Mouse (Mus musculus) small intestine, adult 2 months (tissue): ENCODE results near the gene Izumo1r. TPM values are rescaled to one million over a fixed set of nuclear protein-coding genes. Genes with fewer than 3 reads are reported as not detected.

Experiments
- H3K27ac ChIP-seq: fragments of 200-500 bp; 2 replicates; pipeline ENCODE4 v1.5.1; 2012; ENCODE audit warnings: low read depth, low read length, control low read depth, inconsistent platforms; ENCODE audit not compliant: insufficient read depth
- H3K27me3 ChIP-seq: fragments of 200-500 bp; 2 replicates; pipeline ENCODE4 v1.6.1; 2012; ENCODE audit warnings: mild to moderate bottlenecking, moderate library complexity, low read length, inconsistent platforms; ENCODE audit not compliant: control insufficient read depth, insufficient read depth
- H3K36me3 ChIP-seq: fragments of 200-500 bp; 2 replicates; pipeline ENCODE4 v1.6.1; 2012; ENCODE audit warnings: mild to moderate bottlenecking, low read length, control low read depth, inconsistent platforms; ENCODE audit not compliant: control insufficient read depth, insufficient read depth
- H3K4me1 ChIP-seq: fragments of 200-500 bp; 2 replicates; pipeline ENCODE4 v1.6.1; 2012; ENCODE audit warnings: low read length, inconsistent platforms, mixed read lengths; ENCODE audit not compliant: control insufficient read depth, insufficient read depth, insufficient read length
- H3K4me3 ChIP-seq: fragments of 200-500 bp; 2 replicates; pipeline ENCODE4 v1.5.1; 2012; ENCODE audit warnings: low read depth, mild to moderate bottlenecking, control low read depth, inconsistent platforms, low read length, moderate library complexity
- CTCF ChIP-seq: fragments of 200-500 bp; IDR thresholded peaks from 2 replicates; pipeline ENCODE4 v1.5.1; 2012; ENCODE audit warnings: low read depth, mild to moderate bottlenecking, control low read depth, inconsistent platforms, low read length, moderate library complexity, mixed read lengths; ENCODE audit not compliant: insufficient replicate concordance, insufficient read length; ENCODE audit errors: extremely low read depth
- POLR2A ChIP-seq: fragments of 200-500 bp; IDR thresholded peaks from 2 replicates; pipeline ENCODE4 v1.6.1; 2012; ENCODE audit warnings: low read depth, mild to moderate bottlenecking, control low read depth, inconsistent platforms, low read length, moderate library complexity
- WGBS: fragments of 180-500 bp; shearing (Covaris S2); methylation state at CpG from one replicate; pipeline ENCODE4 v1.1.7; 2018; 5-methylcytosine and 5-hydroxymethylcytosine counted together
- polyA plus RNA-seq: library from polyadenylated mRNA; depleted of rRNA; stranded (reverse); fragments of >200 nt; gene quantifications from 2 replicates; pipeline ENCODE4 v1.2.3, GENCODE M21; 2012

The Izumo1r gene
- polyA plus RNA-seq, 1 experiment: 3.1 TPM

DNA sequence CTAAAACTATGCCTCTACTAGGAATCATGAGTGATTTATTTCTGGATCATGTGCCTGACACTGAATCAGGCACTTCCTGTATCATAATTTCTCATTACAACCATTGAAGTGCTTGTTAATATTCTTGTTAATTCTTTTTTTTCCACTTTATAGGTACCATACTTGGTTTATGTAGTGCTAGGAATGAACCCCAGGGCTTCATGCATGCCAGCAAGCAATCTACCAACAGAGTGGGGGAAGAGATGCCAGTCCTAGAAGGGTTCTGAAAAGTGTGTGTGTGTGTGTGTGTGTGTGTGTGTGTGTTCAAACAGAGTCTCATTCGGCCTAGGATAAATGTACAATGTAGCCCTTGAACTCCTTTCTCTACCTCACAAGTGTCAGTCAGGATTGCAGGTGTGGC is 33.6 kb upstream of the Izumo1r start:
- Histone ChIP-seq H3K27me3 (no peaks in the 10 kb centered on the region), H3K4me3 (no peak overlapping the region), H3K4me1 (no peaks in the 10 kb centered on the region), H3K27ac (no peak overlapping the region), H3K36me3 (no peaks in the 10 kb centered on the region)
- TF ChIP-seq POLR2A: no peak
- no peak for TF ChIP-seq CTCF
- 79% methylated on average over 1 of the region's 1 CpGs for WGBS

DNA sequence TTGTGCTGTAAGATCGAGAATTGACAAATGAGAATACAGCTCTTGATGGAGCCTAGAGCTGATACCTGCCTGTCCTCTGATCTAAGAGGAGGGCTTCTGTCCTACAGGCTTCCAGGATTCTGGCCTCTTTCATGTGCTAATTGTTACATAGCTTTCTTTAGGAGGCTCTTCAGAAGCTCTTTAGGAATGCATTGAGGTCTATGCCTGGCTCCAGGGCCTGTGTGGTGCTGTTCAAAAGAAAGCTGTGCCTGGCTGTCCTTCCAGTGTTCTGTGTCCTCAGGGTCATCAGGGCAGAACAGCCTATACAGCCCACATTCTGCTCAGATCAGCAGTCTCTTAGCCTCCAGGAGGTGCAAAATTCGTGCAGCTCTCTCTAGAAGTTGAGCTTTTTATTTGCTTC is 31.1 kb upstream of the Izumo1r start:
- Histone ChIP-seq H3K4me1 (no peaks in the 10 kb centered on the region), H3K4me3 (no peak overlapping the region), H3K36me3 (no peaks in the 10 kb centered on the region), H3K27me3 (no peaks in the 10 kb centered on the region), H3K27ac (no peak overlapping the region)
- WGBS: 72% methylated on average over 2 of the region's 2 CpGs
- TF ChIP-seq CTCF: no peak
- no peak for TF ChIP-seq POLR2A

DNA sequence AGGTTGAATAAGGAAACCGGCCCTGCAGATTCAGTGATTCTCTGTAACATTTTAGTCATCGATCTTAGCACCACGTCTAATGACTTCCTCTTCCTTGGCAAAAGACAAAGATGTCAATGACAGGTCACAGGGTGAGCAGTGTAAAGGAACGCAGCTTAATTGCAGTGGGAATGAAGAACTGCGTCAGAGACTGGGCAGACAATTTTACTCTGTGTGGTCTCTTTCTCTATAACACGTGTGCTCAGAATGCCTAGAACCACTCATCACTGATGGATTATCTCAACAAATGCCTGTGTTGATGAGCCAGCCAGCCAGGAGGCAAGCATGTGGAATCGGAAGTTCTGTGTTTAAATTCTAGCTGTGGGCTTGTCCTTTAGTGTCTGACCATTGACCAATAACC is 28.2 kb upstream of the Izumo1r start:
- TF ChIP-seq CTCF: no peak
- no peak for TF ChIP-seq POLR2A
- no peaks in the 10 kb centered on the region for H3K27me3 ChIP-seq
- H3K4me3 ChIP-seq: no peak overlapping the region
- whole genome bisulfite sequencing: 55% methylated on average over 7 of the region's 7 CpGs
- H3K4me1 ChIP-seq: no peaks in the 10 kb centered on the region
- no peak overlapping the region for H3K27ac ChIP-seq
- H3K36me3 ChIP-seq: no peaks in the 10 kb centered on the region

DNA sequence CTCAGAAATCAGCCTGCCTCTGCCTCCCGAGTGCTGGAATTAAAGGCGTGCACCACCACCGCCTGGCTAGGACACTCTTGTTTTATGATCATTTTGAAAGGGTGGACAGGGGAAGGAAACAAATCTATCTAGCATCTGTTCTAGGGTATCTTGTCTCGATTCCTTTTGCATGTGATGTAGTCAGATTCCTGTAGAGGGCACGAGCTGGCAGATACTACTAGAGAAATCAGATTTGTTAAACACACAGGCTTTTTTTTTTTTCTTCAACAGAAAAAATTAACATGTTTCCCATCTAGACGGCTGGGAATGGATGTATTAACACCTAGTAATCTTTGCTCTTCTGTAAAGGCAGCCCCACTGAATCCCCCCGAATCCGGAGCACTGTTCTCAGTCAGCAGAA is 27.5 kb upstream of the Izumo1r start:
- H3K4me1 ChIP-seq: no peaks in the 10 kb centered on the region
- no peak overlapping the region for H3K27ac ChIP-seq
- WGBS: 78% methylated on average over 8 of the region's 8 CpGs
- no peak overlapping the region for H3K4me3 ChIP-seq
- H3K36me3 ChIP-seq: no peaks in the 10 kb centered on the region
- no peak for TF ChIP-seq POLR2A
- no peak for TF ChIP-seq CTCF
- no peaks in the 10 kb centered on the region for H3K27me3 ChIP-seq

DNA sequence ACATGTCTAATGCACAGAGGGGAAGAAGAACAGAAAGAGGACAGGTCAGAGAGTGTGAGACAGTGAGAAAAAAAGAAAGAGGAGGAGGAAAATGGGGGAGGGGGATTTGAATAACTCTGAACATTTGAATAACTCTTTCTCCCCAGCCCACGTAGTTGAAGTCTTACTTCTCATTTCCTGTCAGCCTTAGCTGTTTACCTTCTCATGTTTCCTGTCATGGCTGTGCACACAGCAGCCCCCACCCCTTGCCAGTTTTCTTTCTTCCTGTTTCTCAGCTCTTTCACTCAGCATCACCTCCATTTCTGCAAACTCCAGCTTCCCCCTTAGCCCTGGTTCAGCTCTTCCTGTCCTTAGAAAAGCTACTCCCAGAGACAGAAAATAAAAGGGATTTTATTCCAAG is 22.8 kb upstream of the Izumo1r start:
- WGBS: 5% methylated on average over 1 of the region's 1 CpGs
- H3K36me3 ChIP-seq: no peaks in the 10 kb centered on the region
- no peaks in the 10 kb centered on the region for H3K27me3 ChIP-seq
- no peak overlapping the region for H3K27ac ChIP-seq
- H3K4me1 ChIP-seq: no peaks in the 10 kb centered on the region
- no peak for TF ChIP-seq POLR2A
- TF ChIP-seq CTCF: no peak
- no peak overlapping the region for H3K4me3 ChIP-seq

DNA sequence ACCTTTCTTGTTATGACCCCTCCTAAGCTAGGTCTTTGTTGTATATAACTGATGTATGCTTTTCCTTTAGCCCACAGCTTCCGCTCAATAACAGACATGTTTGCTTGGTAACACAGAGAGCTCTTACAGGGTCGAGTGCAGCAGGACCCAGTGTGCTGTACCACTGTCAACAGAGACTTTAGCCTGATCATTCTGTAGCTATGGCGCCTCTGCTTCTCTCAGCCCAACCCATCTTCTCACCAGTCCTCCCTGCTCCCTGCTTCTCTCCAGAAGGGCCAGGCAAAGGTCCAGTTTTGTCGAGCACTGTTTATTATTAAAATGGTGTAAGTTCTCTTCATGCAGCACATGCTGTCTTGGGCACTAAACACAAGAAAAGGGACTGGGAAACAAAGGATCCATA is 19.9 kb upstream of the Izumo1r start:
- no peaks in the 10 kb centered on the region for H3K4me1 ChIP-seq
- no peaks in the 10 kb centered on the region for H3K36me3 ChIP-seq
- no peak overlapping the region for H3K4me3 ChIP-seq
- WGBS: 46% methylated on average over 4 of the region's 4 CpGs
- TF ChIP-seq CTCF: no peak
- no peak for TF ChIP-seq POLR2A
- H3K27ac ChIP-seq: no peak overlapping the region
- H3K27me3 ChIP-seq: no peaks in the 10 kb centered on the region

DNA sequence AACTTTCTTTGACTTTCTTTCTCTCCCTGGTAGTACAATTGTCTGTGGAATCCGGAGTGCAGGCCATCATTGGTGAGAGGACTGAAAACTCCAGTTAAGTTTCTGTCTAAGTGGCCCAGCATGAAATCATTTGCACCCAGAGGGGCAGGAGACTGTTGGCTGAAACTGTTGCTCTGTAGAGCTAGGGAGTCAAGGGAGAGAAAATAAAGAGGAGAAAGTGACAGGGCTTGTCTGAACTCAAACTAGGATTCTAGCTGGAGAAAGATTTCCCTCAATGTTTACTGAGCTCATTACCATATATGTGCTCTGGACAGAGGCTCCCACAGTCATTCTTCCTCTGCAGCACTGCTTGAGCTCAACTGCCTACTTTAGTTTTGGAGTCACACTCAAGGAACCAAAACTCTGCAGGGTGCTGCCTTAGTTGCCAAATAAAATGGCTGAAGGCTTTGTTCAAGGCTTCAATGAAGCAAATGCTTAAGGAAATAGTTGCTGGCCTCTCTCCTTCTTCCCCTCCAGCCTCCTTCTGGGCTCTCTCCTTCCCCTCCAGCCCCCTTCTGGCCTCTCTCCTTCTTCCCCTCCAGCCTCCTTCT is 18.3 kb upstream of the Izumo1r start:
- TF ChIP-seq POLR2A (no peak), CTCF (no peak)
- H3K4me3 ChIP-seq: no peak overlapping the region
- 53% methylated on average over 1 of the region's 1 CpGs for WGBS
- H3K27me3 ChIP-seq: no peaks in the 10 kb centered on the region
- H3K36me3 ChIP-seq: no peaks in the 10 kb centered on the region
- no peaks in the 10 kb centered on the region for H3K4me1 ChIP-seq
- H3K27ac ChIP-seq: no peak overlapping the region
